In the genomic region with DNA sequence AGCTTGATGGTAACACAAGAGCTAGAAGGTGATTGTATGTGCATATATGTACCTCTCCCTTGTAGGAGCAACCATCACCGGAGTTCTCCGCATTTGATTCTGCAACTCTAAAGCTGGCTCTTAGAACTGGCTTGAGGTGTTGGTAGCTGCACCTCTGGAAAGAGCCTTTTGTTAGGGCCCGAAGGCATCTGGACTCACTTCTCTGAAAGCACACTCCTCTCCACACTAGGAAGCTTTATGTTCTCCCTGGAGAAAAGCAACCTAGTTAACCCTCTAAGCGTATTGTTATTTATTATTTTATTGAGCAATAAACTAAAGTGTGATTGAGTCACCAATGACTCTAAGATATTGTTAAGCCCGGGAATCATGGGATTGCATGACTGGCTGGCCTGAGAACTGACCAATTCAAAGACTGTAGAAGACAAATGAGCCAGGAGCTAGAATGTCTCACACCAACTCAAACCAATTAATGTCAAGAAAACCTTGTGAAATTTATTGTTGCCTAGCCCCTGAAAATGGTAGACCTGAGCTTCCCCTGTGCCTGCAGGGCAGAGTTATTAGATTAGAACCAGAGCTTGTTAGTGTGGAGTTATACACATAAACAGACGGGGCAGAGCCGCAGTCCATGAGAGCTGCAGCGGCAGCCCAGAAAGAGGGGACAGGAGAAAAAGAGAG, we compare ENCODE assay signal across 21 mouse cellular contexts.
DNase-seq lines count a peak whose midpoint lies in the region; ATAC-seq and TF ChIP-seq lines count a peak whose summit lies in the region.
"Had no signal": no experiment of that assay in that cellular context is flagged by ENCODE, and none has a peak within 500 bp of the region (broad histone marks: within the 10 kb centered on the region; RNA-seq: fewer than 3 reads in every experiment).

No protein-coding gene starts in this region.

- H3K36me3 ChIP-seq in testis, adult 2 months (ENCODE audit: control insufficient read depth, insufficient read depth, low read length), result no peaks in the 10 kb centered on the region
- H3K36me3 ChIP-seq in limb, embryonic 13.5 days, result no peaks in the 10 kb centered on the region
- H3K36me3 ChIP-seq in liver, embryonic 11.5 days (ENCODE audit: control insufficient read depth, insufficient read depth, low read length), result no peaks in the 10 kb centered on the region
- no peaks in the 10 kb centered on the region for H3K36me3 ChIP-seq in midbrain, embryonic 10.5 days
- H3K36me3 ChIP-seq in midbrain, embryonic 15.5 days (replicated peaks), result no peaks in the 10 kb centered on the region
- H3K36me3 ChIP-seq: heart, embryonic 12.5 days; hindbrain, embryonic 13.5 days; stomach, embryonic 15.5 days had no signal

- no peak overlapping the region for H3K9ac ChIP-seq in limb, embryonic 13.5 days
- H3K9ac ChIP-seq in liver, embryonic 11.5 days (ENCODE audit: low read depth, low read length), result no peak overlapping the region
- no peak overlapping the region for H3K9ac ChIP-seq in midbrain, embryonic 15.5 days
- H3K9ac ChIP-seq: heart, embryonic 12.5 days; hindbrain, embryonic 13.5 days; liver, postnatal 0 days; stomach, embryonic 15.5 days had no signal

- H3K4me3 ChIP-seq in testis, adult 2 months (ENCODE audit: control insufficient read depth, low read depth, low read length), result peak overlapping the region; percentile 60
- no peak overlapping the region for H3K4me3 ChIP-seq in limb, embryonic 13.5 days
- no peak overlapping the region for H3K4me3 ChIP-seq in liver, embryonic 11.5 days (ENCODE audit: low read depth, low read length)
- no peak overlapping the region for H3K4me3 ChIP-seq in midbrain, embryonic 10.5 days
- no peak overlapping the region for H3K4me3 ChIP-seq in midbrain, embryonic 15.5 days
- H3K4me3 ChIP-seq: gastrocnemius, adult 2 months; heart, embryonic 12.5 days; hindbrain, embryonic 13.5 days; stomach, embryonic 15.5 days had no signal

- H3K4me1 ChIP-seq in testis, adult 2 months (ENCODE audit: control insufficient read depth, insufficient read depth, low read length), result peaks cover 2% of the 10 kb centered on the region; the same call in 1 of the 2 replicates
- H3K4me1 ChIP-seq in limb, embryonic 13.5 days, result peaks cover 14% of the 10 kb centered on the region
- no peaks in the 10 kb centered on the region for H3K4me1 ChIP-seq in liver, embryonic 11.5 days (replicated peaks; ENCODE audit: control insufficient read depth, insufficient read depth, low read length)
- H3K4me1 ChIP-seq in midbrain, embryonic 10.5 days, result no peaks in the 10 kb centered on the region; the same call in 1 of the 2 replicates
- no peaks in the 10 kb centered on the region for H3K4me1 ChIP-seq in midbrain, embryonic 15.5 days
- H3K4me1 ChIP-seq: heart, embryonic 12.5 days; stomach, embryonic 15.5 days had no signal

- no peak for TF ChIP-seq POLR2A in testis, adult 2 months (IDR thresholded peaks at IDR 0.05; ENCODE audit: control insufficient read depth, low read depth, low read length)

- H3K27ac ChIP-seq in testis, adult 2 months (ENCODE audit: control insufficient read depth, insufficient read depth, low read depth, low read length), result no peak overlapping the region
- no peak overlapping the region for H3K27ac ChIP-seq in limb, embryonic 13.5 days
- no peak overlapping the region for H3K27ac ChIP-seq in liver, embryonic 11.5 days (ENCODE audit: low read depth, low read length)
- H3K27ac ChIP-seq in midbrain, embryonic 10.5 days (replicated peaks), result no peak overlapping the region
- H3K27ac ChIP-seq in midbrain, embryonic 15.5 days, result no peak overlapping the region
- H3K27ac ChIP-seq: gastrocnemius, adult 2 months; hindbrain, embryonic 13.5 days; macrophage; stomach, embryonic 15.5 days had no signal

- no peaks in the 10 kb centered on the region for H3K27me3 ChIP-seq in testis, adult 2 months (ENCODE audit: control insufficient read depth, insufficient read depth, low read length)
- peaks cover 44% of the 10 kb centered on the region for H3K27me3 ChIP-seq in limb, embryonic 13.5 days
- H3K27me3 ChIP-seq in liver, embryonic 11.5 days (replicated peaks; ENCODE audit: control insufficient read depth, insufficient read depth, low read length), result no peaks in the 10 kb centered on the region
- H3K27me3 ChIP-seq in midbrain, embryonic 10.5 days (ENCODE audit: low read depth, poor library complexity, severe bottlenecking), result no peaks in the 10 kb centered on the region
- H3K27me3 ChIP-seq in midbrain, embryonic 15.5 days (replicated peaks), result no peaks in the 10 kb centered on the region
- H3K27me3 ChIP-seq: stomach, embryonic 15.5 days had no signal

- no peak for TF ChIP-seq CTCF in testis, adult 2 months (IDR thresholded peaks at IDR 0.05; ENCODE audit: control insufficient read depth, insufficient read depth, insufficient replicate concordance, low read depth, low read length)

- H3K4me2 ChIP-seq in limb, embryonic 13.5 days (replicated peaks), result no peak overlapping the region
- no peak overlapping the region for H3K4me2 ChIP-seq in liver, embryonic 11.5 days
- H3K4me2 ChIP-seq in midbrain, embryonic 15.5 days, result no peak overlapping the region
- H3K4me2 ChIP-seq: heart, embryonic 12.5 days; hindbrain, embryonic 13.5 days; midbrain, embryonic 11.5 days; stomach, embryonic 15.5 days had no signal

- DNase-seq in testis, postnatal 14 days (ENCODE audit: low spot score), result no peak
- DNase-seq in forelimb bud, embryonic 11.5 days (ENCODE audit: low read depth, low spot score), result peak; percentile 86
- DNase-seq in liver, embryonic 11.5 days (ENCODE audit: low spot score), result no peak
- DNase-seq in midbrain, embryonic 10.5 days (ENCODE audit: low spot score), result no peak
- DNase-seq: cerebellum, adult 11-12 months; cerebellum, postnatal 10 days; gastrocnemius, adult 2 months; heart, postnatal 10 days; kidney, adult 18-20 months; kidney, postnatal 4 days; liver, postnatal 0 days had no signal

- peak; percentile 15; the same call in 1 of the 2 replicates for ATAC-seq in limb, embryonic 13.5 days (ENCODE audit: low FRiP score, low read depth)
- ATAC-seq in liver, embryonic 11.5 days (replicated peaks; ENCODE audit: low FRiP score), result no peak
- no peak for ATAC-seq in midbrain, embryonic 15.5 days (replicated peaks)
- ATAC-seq: inflammation-experienced regulatory T-cells, adult 6 months; liver, postnatal 0 days; lung, postnatal 0 days had no signal

- WGBS in limb, embryonic 13.5 days, result 16% methylated on average over 8 of the region's 8 CpGs
- 85% methylated on average over 8 of the region's 8 CpGs for WGBS in liver, embryonic 11.5 days
- 93% methylated on average over 8 of the region's 8 CpGs for WGBS in midbrain, embryonic 10.5 days
- 89% methylated on average over 8 of the region's 8 CpGs for WGBS in midbrain, embryonic 15.5 days

- no peaks in the 10 kb centered on the region for H3K9me3 ChIP-seq in limb, embryonic 13.5 days
- H3K9me3 ChIP-seq in liver, embryonic 11.5 days (ENCODE audit: control insufficient read depth, low read length), result no peaks in the 10 kb centered on the region
- no peaks in the 10 kb centered on the region for H3K9me3 ChIP-seq in midbrain, embryonic 10.5 days (replicated peaks)
- H3K9me3 ChIP-seq in midbrain, embryonic 15.5 days, result no peaks in the 10 kb centered on the region
- H3K9me3 ChIP-seq: heart, embryonic 12.5 days; hindbrain, embryonic 13.5 days; stomach, embryonic 15.5 days had no signal
